Mouse (Mus musculus) urinary bladder, postnatal 36 days (tissue): ENCODE results near the gene Gnmt.

Experiments
- DNase-seq, 2 experiments: peaks; one replicate each; pipeline ENCODE4 v3.0.0; 2022; ENCODE audit warnings: low spot score in 2 of 2, mixed read lengths in 1 of 2

The Gnmt gene

DNA sequence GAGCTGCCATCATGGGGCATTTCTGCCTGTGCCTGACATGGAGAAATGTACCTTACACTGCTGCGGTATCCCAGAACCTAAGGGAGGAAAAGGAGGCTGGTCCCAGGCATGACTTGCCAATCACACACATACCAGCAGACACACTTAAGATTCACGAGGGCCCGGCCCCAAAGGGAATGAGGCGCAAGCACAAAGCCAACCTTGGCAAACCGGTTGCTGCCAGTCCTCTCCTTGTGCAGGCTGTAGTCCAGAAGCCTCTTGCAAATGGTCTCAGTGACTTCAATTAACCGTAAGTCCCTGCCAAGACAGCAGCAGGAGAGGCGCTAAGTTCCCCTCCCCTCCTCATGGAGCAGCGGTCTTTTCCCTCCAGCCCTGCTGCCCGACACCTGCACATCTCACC is 14.0 kb upstream of the Gnmt start:
- DNase-seq = no peak

GRCm38 (mm10) chr17:46741305-46741704 is 12.3 kb upstream of the Gnmt start:
- DNase-seq = no peak

GRCm38 (mm10) chr17:46736160-46736559 is 7.2 kb upstream of the Gnmt start:
- DNase-seq = no peak

GRCm38 (mm10) chr17:46735287-46735686 is 6.3 kb upstream of the Gnmt start:
- DNase-seq = no peak

DNA sequence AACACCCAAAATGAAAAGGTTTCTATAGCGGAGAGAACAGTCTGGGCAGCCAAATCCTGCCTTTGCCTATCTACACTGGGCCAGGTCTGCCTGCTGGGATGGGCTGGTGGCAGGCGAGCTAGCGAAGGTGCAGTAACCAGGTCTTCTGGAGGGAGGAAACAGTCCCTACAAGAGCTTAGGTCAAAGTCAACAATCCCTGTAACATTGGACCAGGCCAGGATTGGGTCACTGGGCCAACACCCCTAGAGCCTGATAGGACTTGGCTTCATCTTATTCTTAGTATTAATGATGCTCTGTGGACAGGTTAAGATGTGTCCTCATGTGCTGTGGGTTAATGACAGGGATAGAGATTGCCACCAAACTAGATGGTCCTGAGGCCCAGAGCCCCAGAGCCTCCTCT is 5.1 kb upstream of the Gnmt start:
- DNase-seq = no peak

DNA sequence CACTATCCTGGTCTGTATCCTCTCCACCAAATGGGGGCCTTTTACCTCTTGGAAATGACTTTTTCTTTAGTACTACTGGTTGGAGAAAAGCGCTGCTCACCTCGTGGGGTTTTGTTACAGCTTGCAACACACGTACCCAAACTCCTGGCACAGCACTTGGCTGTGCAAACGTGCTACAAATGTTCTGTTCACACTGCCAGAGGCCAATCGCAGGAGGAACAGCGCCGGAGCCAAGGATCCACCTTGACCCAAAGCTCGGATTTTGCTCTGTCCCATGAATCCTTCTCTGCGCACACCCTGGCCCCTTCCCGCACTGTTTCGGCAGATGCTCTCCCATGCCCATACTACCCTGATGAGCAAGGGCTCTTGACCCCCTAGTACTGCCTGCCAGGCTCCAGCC is 472 bp downstream of the Gnmt start:
- DNase-seq = no peak

DNA sequence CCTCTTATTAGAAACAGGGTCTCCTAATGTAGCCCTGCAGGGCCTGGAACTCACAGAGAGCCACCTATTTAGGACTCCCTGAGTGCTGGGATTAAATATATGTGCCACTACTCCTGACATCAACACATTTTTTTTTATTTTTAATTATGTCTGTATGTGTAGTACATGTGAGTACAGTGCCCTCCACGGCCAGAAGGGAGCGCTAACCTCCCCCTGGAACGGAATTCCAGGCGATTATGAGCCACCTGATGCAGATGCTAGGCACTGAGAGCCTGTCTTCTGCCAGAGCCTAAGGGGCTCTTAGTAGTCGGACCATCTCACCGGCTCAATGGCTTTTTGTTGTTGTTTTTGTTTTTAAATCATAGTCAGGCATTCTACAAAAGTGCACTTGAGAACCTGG is 947 bp downstream of the Gnmt start:
- DNase-seq = no peak

- DNase-seq = no peak
Observed at GRCm38 (mm10) chr17:46727271-46727670, 1.7 kb downstream of the Gnmt start.

GRCm38 (mm10) chr17:46725731-46726645 is 3.0 kb downstream of the Gnmt start:
- no peak for DNase-seq

DNA sequence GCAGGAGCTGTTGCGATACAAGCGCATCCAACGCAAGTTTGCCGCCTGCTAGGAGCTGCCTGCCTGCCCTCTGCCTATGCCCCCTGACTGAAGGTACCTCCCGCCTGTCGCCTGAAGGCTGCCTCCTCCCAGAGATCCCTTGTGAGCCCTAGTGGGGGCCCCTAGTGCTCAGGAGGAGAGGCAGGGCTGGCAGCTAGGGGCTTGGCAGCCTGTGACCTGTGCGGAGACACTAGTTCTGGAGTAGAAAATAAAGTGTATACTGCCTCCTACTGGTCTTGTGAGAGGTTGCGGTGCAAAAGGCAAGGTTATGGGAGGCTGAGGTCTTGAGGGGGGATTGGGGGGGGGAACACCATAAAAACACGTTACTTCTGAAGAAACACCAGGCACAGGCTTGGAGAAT is 3.7 kb downstream of the Gnmt start:
- no peak for DNase-seq

DNA sequence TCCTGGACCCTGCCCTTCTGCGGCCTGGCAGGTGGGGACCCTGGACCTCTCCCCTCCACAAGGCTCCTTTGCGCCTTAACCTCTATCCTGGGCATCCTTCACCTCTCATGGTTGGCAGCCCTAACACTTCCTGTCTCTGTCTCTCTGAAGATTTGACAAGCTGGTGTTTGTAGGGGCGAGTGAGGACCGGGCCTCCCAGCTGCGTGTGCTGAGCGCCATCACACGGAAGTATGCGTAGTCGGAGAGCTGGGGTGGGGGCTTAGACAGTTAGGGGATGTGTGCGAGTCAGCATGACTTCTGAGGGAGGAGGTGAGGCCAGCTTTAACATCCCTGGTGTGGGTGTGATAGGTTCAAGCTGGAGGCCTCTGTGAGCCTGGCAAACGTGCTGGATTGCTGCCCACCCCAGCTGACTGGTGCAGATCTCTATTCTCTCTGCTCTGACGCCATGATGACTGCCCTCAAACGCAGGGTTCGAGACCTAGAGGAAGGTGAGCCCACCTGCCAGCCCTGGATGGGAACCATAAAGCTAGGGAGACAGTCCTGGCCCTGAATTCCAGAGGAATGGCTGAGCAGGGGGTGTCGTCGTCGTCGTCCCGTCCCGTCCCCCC is 4.4 kb downstream of the Gnmt start:
- DNase-seq = no peak

GRCm38 (mm10) chr17:46721077-46721476 is 7.9 kb downstream of the Gnmt start:
- no peak for DNase-seq

GRCm38 (mm10) chr17:46714756-46715481 is 14.0 kb downstream of the Gnmt start:
- DNase-seq = no peak

- no peak for DNase-seq
Observed at GRCm38 (mm10) chr17:46713849-46714248, 15.1 kb downstream of the Gnmt start.

DNA sequence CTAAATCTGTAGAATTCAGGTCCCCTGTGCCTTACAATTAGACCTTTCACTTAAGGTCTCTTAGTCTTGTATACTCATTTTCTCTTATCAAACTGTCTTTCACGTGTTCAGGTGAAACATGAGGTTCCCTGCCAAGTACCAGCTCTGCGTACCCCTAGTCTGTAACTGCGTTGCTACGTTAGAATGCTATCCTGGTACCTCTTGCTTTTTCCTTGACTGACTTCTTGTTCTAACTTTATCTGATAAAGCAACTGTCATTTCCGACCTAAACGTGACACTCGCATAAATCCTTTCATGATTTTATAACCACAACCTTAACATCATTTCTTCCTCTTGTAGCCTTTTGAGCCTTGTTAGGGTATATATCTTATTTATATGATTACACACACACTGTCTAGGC is 16.5 kb downstream of the Gnmt start:
- no peak for DNase-seq

GRCm38 (mm10) chr17:46711612-46712271 is 17.2 kb downstream of the Gnmt start:
- peak in 1 of 2 experiments; percentile 67 for DNase-seq

DNA sequence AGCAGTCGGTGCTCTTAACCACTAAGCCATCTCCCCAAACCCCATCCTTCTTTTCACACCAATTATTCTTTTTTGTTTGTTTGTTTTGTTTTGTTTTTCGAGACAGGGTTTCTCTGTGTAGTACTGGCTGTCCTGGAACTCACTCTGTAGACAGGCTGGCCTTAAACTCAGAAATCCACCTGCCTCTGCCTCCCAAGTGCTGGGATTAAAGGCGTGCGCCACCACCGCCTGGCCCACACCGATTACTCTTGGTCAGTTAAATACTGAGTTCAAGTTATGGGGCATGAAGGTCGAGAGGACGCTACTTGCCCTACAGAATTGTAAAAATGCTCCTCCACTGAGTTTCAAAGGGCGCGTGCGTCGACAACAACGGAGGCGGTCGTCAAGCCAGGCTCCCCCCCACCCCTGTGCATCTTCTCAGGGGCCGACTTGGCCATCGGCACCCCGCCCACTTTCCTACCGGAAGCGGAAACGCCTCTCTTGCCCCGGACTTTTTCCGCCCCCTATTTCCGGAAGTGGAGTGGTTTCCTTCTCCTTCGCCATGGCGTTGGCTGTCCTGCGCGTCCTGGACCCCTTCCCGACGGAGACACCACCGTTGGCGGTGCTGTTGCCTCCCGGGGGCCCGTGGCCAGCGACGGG is 17.9 kb downstream of the Gnmt start, which contains the start of gene Pex6:
TSS of gene Pex6 (plus strand) at position 505 of the 639 bp plus-strand sequence.
- peak; percentile 87 to 92 for DNase-seq

GRCm38 (mm10) chr17:46706375-46707089 is 22.4 kb downstream of the Gnmt start:
- peak in 1 of 2 experiments; percentile 31 for DNase-seq

- peak; percentile 96 to 97 for DNase-seq
Observed at GRCm38 (mm10) chr17:46704887-46705835, 23.8 kb downstream of the Gnmt start, which contains the start of gene Ppp2r5d. Gene Ppp2r5d (minus strand): TSS chr17:46705111.
